Comparison of ENCODE assay signal across 16 mouse cellular contexts in genomic region chr7:112813731-112814306, GRCm38 (mm10).
A peak's percentile ranks its signal among the peaks of the same experiment; 100 is the strongest.
DNase-seq lines count a peak whose midpoint lies in the region; ATAC-seq lines count a peak whose summit lies in the region.
"Had no signal": no experiment of that assay in that cellular context is flagged by ENCODE, and none has a peak within 500 bp of the region (broad histone marks: within the 10 kb centered on the region; RNA-seq: fewer than 3 reads in every experiment).

No protein-coding gene starts in this region.

- intact Hi-C loops in heart, postnatal 10 days (cut with DNase I): no loop called here

- 59% methylated on average over 8 of the region's 8 CpGs for WGBS in embryonic facial prominence, embryonic 13.5 days
- 77% methylated on average over 8 of the region's 8 CpGs for WGBS in embryonic facial prominence, embryonic 10.5 days

- H3K27ac ChIP-seq in embryonic facial prominence, embryonic 13.5 days: no peak overlapping the region
- H3K27ac ChIP-seq in embryonic facial prominence, embryonic 10.5 days (replicated peaks): no peak overlapping the region
- H3K27ac ChIP-seq: forebrain, embryonic 13.5 days; heart, adult 2 months; kidney, postnatal 0 days; liver, embryonic 13.5 days had no signal

- H3K4me1 ChIP-seq in embryonic facial prominence, embryonic 13.5 days: peaks cover 27% of the 10 kb centered on the region
- peaks cover 40% of the 10 kb centered on the region for H3K4me1 ChIP-seq in embryonic facial prominence, embryonic 10.5 days
- H3K4me1 ChIP-seq: liver, embryonic 13.5 days had no signal

- no peak overlapping the region for H3K4me2 ChIP-seq in embryonic facial prominence, embryonic 13.5 days
- H3K4me2 ChIP-seq: forebrain, embryonic 13.5 days; liver, embryonic 13.5 days had no signal

- no peaks in the 10 kb centered on the region for H3K9me3 ChIP-seq in embryonic facial prominence, embryonic 13.5 days
- H3K9me3 ChIP-seq in embryonic facial prominence, embryonic 10.5 days: no peaks in the 10 kb centered on the region
- H3K9me3 ChIP-seq: forebrain, embryonic 13.5 days; liver, embryonic 13.5 days had no signal

- no peaks in the 10 kb centered on the region for H3K36me3 ChIP-seq in embryonic facial prominence, embryonic 13.5 days
- 0 out of 2 replicates have a peak, but pooled peaks cover 6% of the 10 kb centered on the region for H3K36me3 ChIP-seq in embryonic facial prominence, embryonic 10.5 days (replicated peaks)
- H3K36me3 ChIP-seq: G1E; liver, embryonic 13.5 days had no signal

- DNase-seq in embryonic facial prominence, embryonic 10.5 days (ENCODE audit: low spot score): no peak
- DNase-seq in urinary bladder, postnatal 25 days (ENCODE audit: low spot score): peak; percentile 45
- DNase-seq in urinary bladder, adult 2 months (ENCODE audit: low spot score): no peak
- DNase-seq in heart, postnatal 10 days: peak; percentile 49 to 54
- peak; percentile 60 for DNase-seq in skeletal muscle tissue, adult 2 months (ENCODE audit: low read depth, low spot score)
- no peak for DNase-seq in frontal cortex, postnatal 14 days (ENCODE audit: low spot score in 2 of 2)
- DNase-seq: embryo, embryonic 11 days; liver, embryonic 13.5 days; spleen, adult 18-20 months; thymus, adult 18-20 months had no signal

- no peak overlapping the region for H3K4me3 ChIP-seq in embryonic facial prominence, embryonic 13.5 days
- H3K4me3 ChIP-seq in embryonic facial prominence, embryonic 10.5 days: no peak overlapping the region
- H3K4me3 ChIP-seq: forebrain, embryonic 13.5 days; heart, adult 2 months; liver, embryonic 13.5 days had no signal

- ATAC-seq in embryonic facial prominence, embryonic 13.5 days (ENCODE audit: insufficient number of reproducible peaks, insufficient read depth, low FRiP score, low TSS enrichment, low read depth): 0 out of 2 replicates have a peak, but pooled peaks have one; percentile 37
- ATAC-seq in inflammation-experienced regulatory T-cells, adult 6 months: no peak
- ATAC-seq: forebrain, embryonic 13.5 days had no signal

- no peaks in the 10 kb centered on the region for H3K27me3 ChIP-seq in embryonic facial prominence, embryonic 13.5 days
- H3K27me3 ChIP-seq in embryonic facial prominence, embryonic 10.5 days (replicated peaks; ENCODE audit: low read depth, poor library complexity, severe bottlenecking): no peaks in the 10 kb centered on the region
- H3K27me3 ChIP-seq: forebrain, embryonic 13.5 days; liver, embryonic 13.5 days had no signal

- H3K9ac ChIP-seq in embryonic facial prominence, embryonic 13.5 days: no peak overlapping the region
- H3K9ac ChIP-seq: forebrain, embryonic 13.5 days; liver, embryonic 13.5 days had no signal

Comparison
In these comparisons a context has a peak if more than half of its experiments do, and no peak if none do; other contexts are left out.
1. DNase-seq: peak in urinary bladder, postnatal 25 days (single experiment), heart, postnatal 10 days (2 of 2) and skeletal muscle tissue, adult 2 months (single experiment); none in embryonic facial prominence, embryonic 10.5 days (single experiment), urinary bladder, adult 2 months (single experiment) and frontal cortex, postnatal 14 days (0 of 2).